Mouse (Mus musculus): ENCODE data around the gene Clrn3.
A peak's percentile ranks its signal among the peaks of the same experiment; 100 is the strongest.
"Not testable (repeated sequence)": the region's sequence is repeated elsewhere in the genome, so short reads cannot be mapped to it uniquely, and the experiment has no call there.

The Clrn3 gene

GRCm38 (mm10) chr7:135528515-135528914 lies at the start of gene Clrn3:
Gene Clrn3, minus strand, starts transcription at chr7:135528654.
- DNase-seq (ENCODE audit: inconsistent age in 2 of 2, low spot score in 1 of 2) = no peak

DNA sequence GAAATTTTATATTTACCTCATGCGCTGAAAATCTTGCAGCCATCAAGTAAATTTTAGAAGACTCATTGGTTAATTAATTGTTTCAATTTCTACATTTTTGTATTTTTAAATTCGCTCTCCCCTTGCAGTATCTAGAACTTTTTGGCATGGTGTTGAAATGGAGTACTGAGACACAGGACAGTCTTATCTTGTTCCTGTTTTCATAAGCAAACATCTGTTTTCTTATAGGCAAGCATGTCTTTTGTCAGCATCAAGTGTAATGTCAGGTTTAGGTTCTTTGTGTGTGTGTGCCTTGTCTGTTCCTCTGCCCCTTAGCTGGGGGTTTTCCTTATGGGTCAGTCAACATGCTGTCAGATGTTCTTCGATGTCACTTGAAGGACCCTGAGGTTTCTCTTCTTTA lies 47.9 kb upstream of the Clrn3 start:
- no peak for DNase-seq (ENCODE audit: inconsistent age in 2 of 2, low spot score in 1 of 2)

DNA sequence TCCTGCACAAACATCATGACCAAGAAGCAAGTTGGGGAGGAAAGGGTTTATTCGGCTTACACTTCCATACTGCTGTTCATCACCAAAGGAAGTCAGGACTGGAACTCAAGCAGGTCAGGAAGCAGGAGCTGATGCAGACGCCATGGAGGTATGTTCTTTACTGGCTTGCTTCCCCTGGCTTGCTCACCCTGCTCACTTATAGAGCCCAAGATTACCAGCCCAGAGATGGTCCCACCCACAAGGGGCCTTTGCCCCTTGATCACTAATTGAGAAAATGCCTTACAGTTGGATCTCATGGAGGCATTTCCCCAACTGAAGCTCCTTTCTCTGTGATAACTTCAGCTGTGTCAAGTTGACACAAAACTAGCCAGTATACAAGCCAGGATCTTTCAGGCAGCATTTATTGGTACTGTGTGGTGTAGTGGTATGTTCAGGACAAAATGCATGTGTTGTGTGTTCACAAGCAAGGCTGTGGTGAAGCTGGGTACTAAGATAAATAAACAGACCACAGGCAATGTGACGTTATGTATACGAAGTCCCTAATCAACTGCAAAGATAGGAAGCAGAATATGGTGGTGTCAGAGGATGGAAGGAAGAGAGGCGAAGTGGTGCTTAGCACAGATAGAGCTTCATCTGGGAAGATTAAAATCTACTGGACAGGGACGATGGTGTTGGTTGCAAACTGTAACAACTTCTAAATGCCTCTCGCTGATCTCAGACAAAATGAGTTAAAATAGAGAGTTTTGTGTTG lies 47.0 kb upstream of the Clrn3 start:
- not testable (repeated sequence) for DNase-seq (ENCODE audit: inconsistent age in 2 of 2, low spot score in 1 of 2)

DNA sequence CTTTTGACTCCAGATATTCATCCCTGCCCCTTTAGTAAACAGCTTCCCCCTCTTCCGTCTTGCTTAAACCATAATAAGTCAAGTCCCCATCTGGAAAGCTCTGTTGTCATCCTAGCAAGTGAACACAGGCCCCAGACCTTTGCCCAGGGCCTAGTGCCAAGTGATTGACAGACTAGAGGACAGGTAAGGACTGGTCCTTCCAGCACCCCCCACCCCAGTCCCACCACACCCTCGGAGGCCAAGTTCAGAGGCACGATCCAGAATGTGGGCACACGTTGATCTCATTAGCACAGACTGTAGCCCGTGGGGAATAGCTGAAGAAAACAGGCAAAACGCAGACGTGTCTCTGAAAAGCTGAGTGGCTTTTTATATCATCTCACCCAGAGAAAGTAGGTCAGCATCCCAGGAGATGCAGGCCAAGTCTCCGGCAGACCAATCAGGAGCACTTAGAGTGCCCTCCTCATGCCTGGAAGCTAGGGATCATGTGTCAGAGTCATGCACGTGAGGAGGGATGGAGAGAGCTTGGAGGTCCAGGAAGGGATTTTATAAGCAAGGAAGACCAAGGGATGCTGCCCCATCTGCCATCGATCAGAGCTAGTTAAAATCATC lies 43.6 kb upstream of the Clrn3 start:
- DNase-seq (ENCODE audit: inconsistent age in 2 of 2, low spot score in 1 of 2) = no peak

DNA sequence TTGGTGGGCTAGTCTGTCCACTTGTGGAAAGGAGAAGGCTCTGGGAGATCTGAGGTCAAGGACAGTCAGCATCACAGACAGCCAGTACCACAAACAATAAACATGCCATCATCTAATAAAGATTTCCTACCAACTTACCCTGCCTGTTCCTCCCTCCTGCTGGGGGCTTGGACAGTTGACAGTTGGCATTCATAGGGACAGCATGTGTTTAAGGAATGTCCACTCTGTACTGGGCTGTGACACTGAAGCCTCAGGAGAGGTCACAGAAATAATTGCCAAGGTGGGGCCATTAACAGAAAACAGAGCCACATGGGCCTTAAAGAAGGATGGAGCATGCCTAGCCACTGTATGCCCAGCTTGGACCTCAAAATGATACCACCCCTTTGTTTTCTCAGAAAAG lies 42.9 kb upstream of the Clrn3 start:
- no peak for DNase-seq (ENCODE audit: inconsistent age in 2 of 2, low spot score in 1 of 2)

DNA sequence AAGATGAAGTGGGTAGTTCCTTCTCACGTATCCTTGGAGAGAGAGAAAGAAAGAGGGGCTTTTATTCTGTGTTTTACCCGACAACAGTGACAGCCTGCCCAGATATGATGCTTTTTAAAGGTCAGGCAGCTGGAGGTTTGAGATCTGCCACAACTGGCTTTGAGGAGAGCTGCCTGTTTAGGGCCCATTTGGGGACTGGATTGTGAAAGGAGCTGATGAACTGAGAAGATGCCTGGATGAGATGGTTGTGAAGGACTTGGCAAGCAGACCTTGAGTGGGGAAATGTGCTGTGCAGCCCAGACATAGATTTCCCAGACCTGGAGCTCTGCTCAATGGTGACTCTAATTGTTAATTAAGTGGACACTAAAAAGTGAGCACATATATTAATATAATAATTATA lies 40.1 kb upstream of the Clrn3 start:
- DNase-seq (ENCODE audit: inconsistent age in 2 of 2, low spot score in 1 of 2) = no peak

- DNase-seq (ENCODE audit: inconsistent age in 2 of 2, low spot score in 1 of 2) = no peak
Observed at GRCm38 (mm10) chr7:135567582-135567981, 39.1 kb upstream of the Clrn3 start.

GRCm38 (mm10) chr7:135566013-135566412 lies 37.6 kb upstream of the Clrn3 start:
- DNase-seq (ENCODE audit: inconsistent age in 2 of 2, low spot score in 1 of 2) = no peak

- DNase-seq (ENCODE audit: inconsistent age in 2 of 2, low spot score in 1 of 2) = no peak
Observed at GRCm38 (mm10) chr7:135564022-135564421, 35.6 kb upstream of the Clrn3 start.

- DNase-seq (ENCODE audit: inconsistent age in 2 of 2, low spot score in 1 of 2) = no peak
Observed at GRCm38 (mm10) chr7:135560280-135560679, 31.8 kb upstream of the Clrn3 start.

DNA sequence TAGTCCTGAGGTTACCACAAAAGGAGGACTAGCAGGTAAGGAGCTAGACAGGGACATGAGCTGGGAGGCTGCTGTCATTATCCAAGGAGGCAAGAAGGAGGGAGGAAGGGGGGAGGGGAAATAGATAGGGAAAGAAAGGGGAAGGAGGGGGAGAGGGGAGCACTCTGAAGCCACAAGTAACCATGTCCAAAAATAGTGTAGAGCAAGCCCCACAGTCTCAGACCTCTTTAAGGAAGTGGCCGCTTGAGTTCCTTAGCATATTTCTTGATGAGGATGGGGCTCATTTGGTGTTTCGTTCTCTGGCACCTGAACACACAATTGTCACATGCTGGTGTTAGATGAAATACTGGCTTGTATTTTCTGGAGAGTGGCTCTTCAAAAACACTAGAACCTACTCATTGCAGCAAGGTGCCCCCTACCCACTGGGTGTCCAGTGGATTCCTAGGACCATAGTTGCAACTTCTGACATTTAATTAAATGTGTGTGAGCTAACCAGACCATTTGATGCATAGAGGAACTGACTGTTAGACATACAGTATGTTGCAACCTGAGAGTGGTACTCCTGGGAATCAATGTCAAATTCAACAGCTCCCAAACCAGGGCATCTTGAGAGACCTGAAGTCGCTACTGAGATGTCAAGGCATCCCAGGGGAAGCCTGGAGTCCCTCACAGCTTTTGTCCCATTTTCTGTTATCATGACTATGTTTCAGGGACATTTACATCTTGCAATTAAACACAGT lies 28.4 kb upstream of the Clrn3 start:
- no peak for DNase-seq (ENCODE audit: inconsistent age in 2 of 2, low spot score in 1 of 2)

DNA sequence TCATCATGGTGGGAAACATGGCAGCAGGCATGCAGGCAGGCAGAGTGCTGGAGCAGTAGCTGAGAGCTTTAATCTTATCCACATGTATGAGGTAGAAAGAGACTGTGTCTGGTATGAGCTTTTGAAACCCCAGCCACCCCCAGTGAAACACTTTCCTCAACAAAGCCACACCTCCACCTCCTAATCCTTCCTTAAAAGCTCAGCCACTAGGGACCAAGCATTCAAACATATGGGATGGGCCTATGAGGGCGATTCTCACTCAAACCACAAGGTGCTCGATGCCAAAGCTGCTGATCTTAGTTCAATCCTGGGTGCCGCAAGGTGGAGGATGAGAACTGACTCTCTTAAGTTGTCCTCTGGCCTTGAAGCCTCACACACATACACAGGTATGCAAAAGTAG lies 25.1 kb upstream of the Clrn3 start:
- DNase-seq (ENCODE audit: inconsistent age in 2 of 2, low spot score in 1 of 2) = no peak

DNA sequence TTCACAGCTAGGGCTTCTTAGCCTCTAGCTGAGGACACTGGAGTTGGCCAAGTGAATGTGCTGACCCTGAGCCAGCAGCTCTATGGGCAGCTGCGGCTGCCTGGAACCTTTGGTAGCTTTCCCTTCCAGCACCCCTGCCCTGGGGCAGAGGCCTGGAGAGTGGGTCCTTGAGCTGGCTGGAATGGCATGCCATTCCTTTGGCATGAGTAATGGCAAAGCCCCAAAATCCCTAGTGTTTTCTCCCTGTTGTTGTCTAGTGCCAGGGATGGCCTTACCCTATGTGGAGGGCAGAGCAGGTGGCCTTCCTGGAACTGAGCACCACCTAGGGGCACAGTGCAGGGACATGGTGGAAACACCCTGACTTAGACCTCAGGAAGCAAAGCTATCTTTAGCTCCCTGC lies 23.1 kb upstream of the Clrn3 start:
- DNase-seq (ENCODE audit: inconsistent age in 2 of 2, low spot score in 1 of 2) = peak; percentile 83 to 89

DNA sequence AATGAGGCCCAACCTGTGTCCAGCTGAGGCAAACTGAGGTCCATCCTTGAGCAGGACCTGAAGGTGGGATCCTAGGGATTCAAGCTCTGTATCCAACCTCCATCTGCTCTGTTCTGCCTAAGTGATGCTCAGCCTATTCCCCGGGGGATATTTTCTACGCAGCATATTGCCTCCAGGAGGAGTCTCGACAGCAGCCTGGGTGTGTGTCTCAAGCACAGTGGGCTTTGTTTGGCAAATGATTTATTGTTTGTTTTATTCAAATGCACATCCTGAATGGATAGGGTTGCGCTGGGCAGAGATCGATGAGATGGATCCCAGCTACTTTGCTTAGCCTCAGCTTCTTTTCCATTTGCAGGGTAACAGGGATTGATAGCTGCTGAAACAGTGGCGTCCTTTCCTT lies 20.0 kb upstream of the Clrn3 start:
- DNase-seq (ENCODE audit: inconsistent age in 2 of 2, low spot score in 1 of 2) = no peak

DNA sequence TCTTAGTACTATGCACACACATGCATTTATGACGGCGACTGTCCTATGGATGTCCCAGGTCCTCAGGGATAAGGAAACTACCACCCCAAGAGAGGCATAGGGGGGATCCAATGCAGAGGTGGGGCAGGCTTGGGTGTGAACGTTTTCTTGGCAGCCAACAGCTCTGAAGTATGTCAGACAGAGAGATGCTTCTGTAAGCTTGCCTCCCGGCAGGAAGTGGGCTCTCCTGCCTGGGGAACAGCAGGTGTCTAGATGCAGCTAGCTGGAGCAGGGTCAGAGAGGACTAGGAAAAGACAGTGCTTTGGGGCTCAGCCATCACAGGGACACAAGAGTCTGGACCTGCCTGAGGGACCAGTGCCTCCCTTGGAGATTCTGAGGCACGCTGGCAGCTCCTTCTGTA lies 18.1 kb upstream of the Clrn3 start:
- DNase-seq (ENCODE audit: inconsistent age in 2 of 2, low spot score in 1 of 2) = no peak

- DNase-seq (ENCODE audit: inconsistent age in 2 of 2, low spot score in 1 of 2) = no peak
Observed at GRCm38 (mm10) chr7:135545957-135546356, 17.5 kb upstream of the Clrn3 start.

- peak; percentile 59 to 66 for DNase-seq (ENCODE audit: inconsistent age in 2 of 2, low spot score in 1 of 2)
Observed at GRCm38 (mm10) chr7:135544321-135544720, 15.9 kb upstream of the Clrn3 start.

GRCm38 (mm10) chr7:135543033-135543432 lies 14.6 kb upstream of the Clrn3 start:
- DNase-seq (ENCODE audit: inconsistent age in 2 of 2, low spot score in 1 of 2) = no peak

GRCm38 (mm10) chr7:135542235-135542634 lies 13.8 kb upstream of the Clrn3 start:
- no peak for DNase-seq (ENCODE audit: inconsistent age in 2 of 2, low spot score in 1 of 2)

- peak in 1 of 2 experiments; percentile 52 for DNase-seq (ENCODE audit: inconsistent age in 2 of 2, low spot score in 1 of 2)
Observed at GRCm38 (mm10) chr7:135539429-135539828, 11.0 kb upstream of the Clrn3 start.

DNA sequence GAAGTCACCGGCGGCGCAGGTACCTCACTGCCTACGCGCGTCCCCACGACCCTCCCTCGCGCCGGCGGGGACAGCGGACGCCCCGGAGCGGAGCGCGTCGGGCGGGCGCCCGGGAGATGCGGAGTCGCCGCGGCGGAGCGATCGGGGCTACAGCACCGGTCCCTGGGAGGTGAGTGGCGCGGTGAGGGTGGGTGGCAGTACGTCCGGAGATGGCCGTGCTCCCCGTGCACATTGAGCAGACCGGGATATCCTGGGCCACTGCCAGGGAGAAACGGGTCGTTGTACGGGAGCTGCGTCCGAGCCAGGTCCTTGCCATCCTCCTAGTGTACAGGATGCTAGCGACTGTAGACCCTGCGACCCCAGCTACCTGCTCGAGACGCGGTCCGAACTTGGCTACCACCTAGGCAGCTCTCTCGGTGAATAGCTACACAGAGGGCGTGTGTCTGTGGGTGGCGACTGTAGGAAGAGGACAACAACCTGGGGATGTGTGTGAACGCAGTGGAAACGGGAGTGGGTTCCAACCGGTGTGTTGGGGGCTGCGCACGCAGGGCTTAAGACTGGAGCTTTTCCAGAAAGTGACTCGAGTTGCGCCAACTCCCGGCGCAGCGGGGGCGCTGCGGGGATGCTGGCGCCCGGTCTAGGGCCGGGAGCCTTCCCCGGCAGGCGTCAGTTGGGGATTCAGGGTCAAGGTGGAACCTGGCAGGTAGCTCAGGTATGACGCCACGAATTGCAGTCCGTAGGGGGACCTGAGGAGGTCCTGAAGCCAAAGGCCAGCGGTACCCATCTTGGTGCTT lies 9.7 kb upstream of the Clrn3 start:
- DNase-seq (ENCODE audit: inconsistent age in 2 of 2, low spot score in 1 of 2) = peak in 1 of 2 experiments; percentile 54
